Mouse (Mus musculus) ES-E14 (cell line): ENCODE results near the gene Akr1d1.

Experiments
- CHD2 ChIP-seq: IDR thresholded peaks from 2 replicates; pipeline ENCODE4 v1.6.1; 2014; ENCODE audit warnings: mild to moderate bottlenecking, low read depth, low read length, inconsistent platforms
- ZNF384 ChIP-seq: IDR thresholded peaks from 2 replicates; pipeline ENCODE4 v1.6.1; 2012; ENCODE audit warnings: low read depth, low read length, inconsistent platforms

GRCm38 (mm10) chr6:37604884-37605269 lies 74.9 kb downstream of the Akr1d1 start:
- TF ChIP-seq ZNF384: no peak
- TF ChIP-seq CHD2: no peak
